Mouse (Mus musculus): Measurements from ENCODE around the gene Prmt8.

- TF ChIP-seq CTCF (IDR thresholded peaks at IDR 0.05; ENCODE audit: low read depth, low read length) (no peak), POLR2A (IDR thresholded peaks at IDR 0.05; ENCODE audit: extremely low read depth, insufficient read depth, low read length) (no peak)
Observed at GRCm38 (mm10) chr6:127692298-127692697, 77.0 kb downstream of the Prmt8 start.

Data from liver, adult 2 months (tissue).